Mouse (Mus musculus) layer of hippocampus, adult 18-20 months (tissue): ENCODE data around the gene 1500009L16Rik. TPM values are rescaled to one million over a fixed set of nuclear protein-coding genes. Genes with fewer than 3 reads are reported as not detected.

ENCODE experiments used
- DNase-seq, 2 experiments: peaks; one replicate each; pipeline ENCODE4 v3.0.0; 2022; ENCODE audit warnings: low spot score in 2 of 2
- long read RNA-seq: library from polyadenylated mRNA; stranded (forward); transcript quantifications from one replicate; pipeline ENCODE4 v2.0.0, GENCODE M21; 2021
- total RNA-seq, 2 experiments: library from RNA; stranded (reverse); gene quantifications; 2 replicates each; pipeline ENCODE4 v1.2.3; 2021

The 1500009L16Rik gene
- 10 to 100 TPM; 17.2 to 20.5 TPM for total RNA-seq
- long read RNA-seq, transcript 1500009L16Rik-201 (6 exons, 1,194 nt) = major isoform, 9 of 15 reads
- long read RNA-seq, partial matches to known transcripts = 0 of 15 reads
- long read RNA-seq, other reads (novel, unspliced or antisense) = 6 of 15 reads

GRCm38 (mm10) chr10:83722579-83723031 lies at the start of gene 1500009L16Rik:
TSS of gene 1500009L16Rik (plus strand) at chr10:83722865.
- DNase-seq = peak; percentile 52 to 63

- DNase-seq = peak in 1 of 2 experiments; percentile 31
Measured at GRCm38 (mm10) chr10:83681334-83681733, 41.3 kb upstream of the 1500009L16Rik start.

GRCm38 (mm10) chr10:83688215-83688614 lies 34.5 kb upstream of the 1500009L16Rik start:
- no peak for DNase-seq

- no peak for DNase-seq
Measured at GRCm38 (mm10) chr10:83692175-83692895, 30.3 kb upstream of the 1500009L16Rik start.

- no peak for DNase-seq
Measured at GRCm38 (mm10) chr10:83696226-83696625, 26.4 kb upstream of the 1500009L16Rik start.

GRCm38 (mm10) chr10:83706628-83707027 lies 16.0 kb upstream of the 1500009L16Rik start:
- DNase-seq = no peak

GRCm38 (mm10) chr10:83709920-83710319 lies 12.7 kb upstream of the 1500009L16Rik start:
- no peak for DNase-seq

- DNase-seq = no peak
Measured at GRCm38 (mm10) chr10:83711769-83712168, 10.9 kb upstream of the 1500009L16Rik start.

GRCm38 (mm10) chr10:83718855-83719474 lies 3.7 kb upstream of the 1500009L16Rik start:
- no peak for DNase-seq

- no peak for DNase-seq
Measured at GRCm38 (mm10) chr10:83723055-83723454, 390 bp downstream of the 1500009L16Rik start.

GRCm38 (mm10) chr10:83724351-83725059 lies 1.8 kb downstream of the 1500009L16Rik start:
- DNase-seq = no peak

GRCm38 (mm10) chr10:83726164-83726563 lies 3.5 kb downstream of the 1500009L16Rik start:
- no peak for DNase-seq

GRCm38 (mm10) chr10:83727846-83728245 lies 5.2 kb downstream of the 1500009L16Rik start:
- no peak for DNase-seq

GRCm38 (mm10) chr10:83728529-83728928 lies 5.9 kb downstream of the 1500009L16Rik start:
- DNase-seq = no peak

- no peak for DNase-seq
Measured at GRCm38 (mm10) chr10:83729076-83729475, 6.4 kb downstream of the 1500009L16Rik start.

- DNase-seq = peak; percentile 72 to 93
Measured at GRCm38 (mm10) chr10:83729492-83729891, 6.8 kb downstream of the 1500009L16Rik start.

- no peak for DNase-seq
Measured at GRCm38 (mm10) chr10:83733725-83734124, 11.1 kb downstream of the 1500009L16Rik start.

GRCm38 (mm10) chr10:83738996-83739655 lies 16.5 kb downstream of the 1500009L16Rik start:
- no peak for DNase-seq

- DNase-seq = no peak
Measured at GRCm38 (mm10) chr10:83744656-83745055, 22.0 kb downstream of the 1500009L16Rik start.

- DNase-seq = no peak
Measured at GRCm38 (mm10) chr10:83753056-83753455, 30.4 kb downstream of the 1500009L16Rik start.

GRCm38 (mm10) chr10:83757343-83757962 lies 34.8 kb downstream of the 1500009L16Rik start:
- no peak for DNase-seq
